Mouse (Mus musculus) cerebellum, adult 2 months (tissue): ENCODE data around the gene Maats1.

Experiments
- CTCF ChIP-seq: fragments of 200-500 bp; IDR thresholded peaks from 2 replicates; pipeline ENCODE4 v1.5.1; 2011; ENCODE audit warnings: low read depth, mild to moderate bottlenecking, control low read depth, low read length, moderate library complexity, borderline replicate concordance; ENCODE audit not compliant: insufficient read depth
- POLR2A ChIP-seq: fragments of 200-500 bp; IDR thresholded peaks from 2 replicates; pipeline ENCODE4 v1.6.1; 2011; ENCODE audit warnings: low read length, control low read depth, borderline replicate concordance; ENCODE audit not compliant: insufficient read depth

- TF ChIP-seq CTCF = no peak
- TF ChIP-seq POLR2A = no peak
These were observed 34.3 kb downstream of the Maats1 start for GRCm38 (mm10) chr16:38307651-38308050.
